Mouse (Mus musculus) heart, postnatal 0 days (tissue): ENCODE data around the gene Gm11492.

Source experiments
- CTCF ChIP-seq: IDR thresholded peaks from 2 replicates; pipeline ENCODE4 v1.5.1; 2016; ENCODE audit warnings: antibody characterized with exemption, control low read depth, low read depth
- EP300 ChIP-seq: IDR thresholded peaks from 2 replicates; pipeline ENCODE4 v1.6.1; 2016; ENCODE audit warnings: antibody characterized with exemption, low read depth

- TF ChIP-seq CTCF, result no peak
- no peak for TF ChIP-seq EP300
These were observed 2.0 kb downstream of the Gm11492 start, which contains the start of gene Sept4 for GRCm38 (mm10) chr11:87568255-87568953.
